Mouse (Mus musculus) small intestine, adult 2 months (tissue): ENCODE data around the gene Arl13a.

Experiments used
- CTCF ChIP-seq: fragments of 200-500 bp; IDR thresholded peaks from 2 replicates; pipeline ENCODE4 v1.5.1; 2012; ENCODE audit warnings: low read depth, mild to moderate bottlenecking, control low read depth, inconsistent platforms, low read length, moderate library complexity, mixed read lengths; ENCODE audit not compliant: insufficient replicate concordance, insufficient read length; ENCODE audit errors: extremely low read depth
- POLR2A ChIP-seq: fragments of 200-500 bp; IDR thresholded peaks from 2 replicates; pipeline ENCODE4 v1.6.1; 2012; ENCODE audit warnings: low read depth, mild to moderate bottlenecking, control low read depth, inconsistent platforms, low read length, moderate library complexity

GRCm38 (mm10) chrX:134221856-134222255 is 34.6 kb downstream of the Arl13a start, which contains the start of gene Nox1:
- TF ChIP-seq CTCF (no peak), POLR2A (no peak)
